Mouse (Mus musculus) intestine, embryonic 15.5 days (tissue): ENCODE results near the gene Lrrc47. TPM values are rescaled to one million over a fixed set of nuclear protein-coding genes. Genes with fewer than 3 reads are reported as not detected.
A peak's percentile ranks its signal among the peaks of the same experiment; 100 is the strongest.

Experiments used
- ATAC-seq: fragments of 200-750 bp; cut with Nextera tagmentation; 2 replicates; pipeline ENCODE4 v1.8.0; 2017; ENCODE audit warnings: moderate TSS enrichment, moderate library complexity
- H3K27ac ChIP-seq: fragments of 300-500 bp; sonication (generic); 2 replicates; pipeline ENCODE4 v1.5.1; 2015; ENCODE audit warnings: mild to moderate bottlenecking, inconsistent platforms
- H3K27me3 ChIP-seq: fragments of 300-500 bp; sonication (generic); replicated peaks from 2 replicates; pipeline ENCODE4 v1.6.1; 2015; ENCODE audit warnings: inconsistent platforms
- H3K36me3 ChIP-seq: fragments of 300-500 bp; sonication (generic); 2 replicates; pipeline ENCODE4 v1.6.1; 2015; ENCODE audit warnings: inconsistent platforms
- H3K4me1 ChIP-seq: fragments of 300-500 bp; sonication (generic); replicated peaks from 2 replicates; pipeline ENCODE4 v1.6.1; 2015; ENCODE audit warnings: inconsistent platforms
- H3K4me2 ChIP-seq: fragments of 300-500 bp; sonication (generic); replicated peaks from 2 replicates; pipeline ENCODE4 v1.6.1; 2015; ENCODE audit warnings: mild to moderate bottlenecking, inconsistent platforms
- H3K4me3 ChIP-seq: fragments of 300-500 bp; sonication (generic); replicated peaks from 2 replicates; pipeline ENCODE4 v1.5.1; 2015; ENCODE audit warnings: inconsistent platforms
- H3K9ac ChIP-seq: fragments of 300-500 bp; sonication (generic); 2 replicates; pipeline ENCODE4 v1.6.1; 2015; ENCODE audit warnings: inconsistent platforms
- H3K9me3 ChIP-seq: fragments of 300-500 bp; sonication (generic); 2 replicates; pipeline ENCODE4 v1.6.1; 2016; ENCODE audit warnings: inconsistent platforms
- WGBS: fragments of 180-500 bp; shearing (Covaris S2); methylation state at CpG from one replicate; pipeline ENCODE4 v1.1.7; 2015; 5-methylcytosine and 5-hydroxymethylcytosine counted together
- polyA plus RNA-seq: library from polyadenylated mRNA; unstranded; fragments of >200 nt; fragmentation: Nextera tagmentation; extraction: Ambion mirVana; gene quantifications from 2 replicates; pipeline ENCODE4 v1.2.1, GENCODE M21; 2015

Gene Lrrc47
- polyA plus RNA-seq, 1 experiment from 2014 or later: 22.3 TPM

GRCm38 (mm10) chr4:154056661-154057060, 45.1 kb downstream of the Lrrc47 start:
- Histone ChIP-seq H3K27ac (no peak overlapping the region), H3K4me1 (no peaks in the 10 kb centered on the region), H3K4me3 (no peak overlapping the region), H3K36me3 (no peaks in the 10 kb centered on the region), H3K4me2 (no peak overlapping the region), H3K9ac (no peak overlapping the region), H3K9me3 (no peaks in the 10 kb centered on the region), H3K27me3 (0 out of 2 replicates have a peak, but pooled peaks cover 3% of the 10 kb centered on the region)
- 36% methylated on average over 2 of the region's 2 CpGs for WGBS
- ATAC-seq: no peak

DNA sequence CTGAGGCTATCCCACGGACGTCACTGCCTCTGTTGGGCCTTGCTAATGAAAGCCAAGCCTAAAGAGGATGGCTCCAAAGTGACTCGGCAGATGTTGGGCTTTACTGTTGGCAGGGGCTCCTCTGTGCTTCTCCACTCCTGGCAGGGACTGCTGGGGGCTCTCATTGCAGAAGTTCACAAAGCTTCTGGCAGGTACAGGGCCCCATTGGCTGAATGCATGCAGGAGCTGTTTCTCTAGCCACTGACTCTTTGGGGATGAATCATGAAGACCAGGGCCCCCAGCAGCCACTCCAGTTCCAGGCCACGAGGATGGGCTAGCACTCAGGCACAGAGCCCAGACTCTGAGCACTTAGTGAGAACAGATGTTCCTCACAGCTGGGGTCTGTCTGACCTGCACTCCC, 46.2 kb downstream of the Lrrc47 start:
- WGBS: 58% methylated on average over 4 of the region's 4 CpGs
- H3K4me1 ChIP-seq: no peaks in the 10 kb centered on the region
- H3K4me3 ChIP-seq: no peak overlapping the region
- H3K27me3 ChIP-seq: 0 out of 2 replicates have a peak, but pooled peaks cover 3% of the 10 kb centered on the region
- ATAC-seq: no peak
- no peak overlapping the region for H3K9ac ChIP-seq
- H3K4me2 ChIP-seq: no peak overlapping the region
- H3K27ac ChIP-seq: no peak overlapping the region
- no peaks in the 10 kb centered on the region for H3K36me3 ChIP-seq
- H3K9me3 ChIP-seq: no peaks in the 10 kb centered on the region

DNA sequence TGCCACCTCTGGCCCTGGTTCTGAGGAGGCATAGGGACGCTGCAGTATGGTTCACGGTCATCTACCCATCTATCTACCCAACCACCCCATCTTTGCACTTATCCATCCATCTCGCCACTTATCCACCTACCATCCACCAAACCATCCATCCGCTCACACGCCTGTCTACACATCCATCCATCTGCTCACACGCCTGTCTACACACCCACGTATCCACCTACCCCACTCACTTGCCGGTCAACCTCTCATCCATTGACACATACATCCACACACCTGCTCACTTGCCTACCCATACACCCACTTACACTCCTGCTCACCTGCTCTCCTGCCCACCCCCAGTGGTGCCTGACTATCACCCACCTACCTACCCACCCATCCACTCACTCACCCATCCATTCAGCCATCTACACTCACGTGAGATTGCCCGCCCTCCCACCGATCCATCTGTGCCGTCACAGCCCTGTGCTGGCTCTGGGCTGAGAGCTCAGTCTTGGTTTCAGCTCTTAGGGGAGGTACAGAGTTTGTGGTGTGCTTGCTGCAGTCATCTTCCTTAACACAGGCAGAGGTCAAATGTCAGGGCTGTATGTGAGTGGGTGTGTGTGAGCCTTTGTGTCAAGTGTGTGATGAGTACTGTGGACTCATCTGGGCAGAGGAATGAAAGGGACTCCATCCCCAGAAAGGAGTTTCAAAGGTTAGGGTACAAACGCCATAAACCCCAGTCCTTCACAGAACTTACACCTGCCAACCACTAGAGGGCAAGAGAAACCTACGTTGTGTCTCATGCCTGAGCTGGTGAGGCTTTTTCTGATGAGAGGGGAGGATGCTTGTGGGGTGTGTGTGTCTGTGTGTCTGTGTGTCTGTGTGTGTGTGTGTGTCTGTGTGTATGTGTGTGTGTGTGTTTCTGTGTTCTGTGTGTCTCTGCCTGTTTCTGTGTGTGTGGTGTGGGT, 53.6 kb downstream of the Lrrc47 start:
- 61% methylated on average over 14 of the region's 14 CpGs for WGBS
- H3K9ac ChIP-seq: no peak overlapping the region
- no peaks in the 10 kb centered on the region for H3K4me1 ChIP-seq
- peaks cover 9% of the 10 kb centered on the region; the same call in 1 of the 2 replicates for H3K27me3 ChIP-seq
- H3K9me3 ChIP-seq: no peaks in the 10 kb centered on the region
- no peak overlapping the region for H3K4me3 ChIP-seq
- no peak overlapping the region for H3K27ac ChIP-seq
- H3K36me3 ChIP-seq: no peaks in the 10 kb centered on the region
- ATAC-seq: peak; percentile 68
- no peak overlapping the region for H3K4me2 ChIP-seq

GRCm38 (mm10) chr4:154070896-154071295, 59.4 kb downstream of the Lrrc47 start:
- H3K9ac ChIP-seq: no peak overlapping the region
- peaks cover 22% of the 10 kb centered on the region for H3K27me3 ChIP-seq
- 0 out of 2 replicates have a peak, but pooled peaks have one; percentile 41 for ATAC-seq
- H3K36me3 ChIP-seq: no peaks in the 10 kb centered on the region
- H3K4me3 ChIP-seq: no peak overlapping the region
- no peak overlapping the region for H3K27ac ChIP-seq
- under 1% methylated on average over 5 of the region's 5 CpGs for WGBS
- no peaks in the 10 kb centered on the region for H3K4me1 ChIP-seq
- no peaks in the 10 kb centered on the region for H3K9me3 ChIP-seq
- H3K4me2 ChIP-seq: no peak overlapping the region

Other genes with a start within 250 kb of the Lrrc47 start
- gene A430005L14Rik, start 54.5 kb upstream of the Lrrc47 start, polyA plus RNA-seq: 68.1 and 70.1 TPM in 2 replicates
- gene Dffb, start 36.6 kb upstream of the Lrrc47 start, polyA plus RNA-seq: 14.1 and 15.3 TPM in 2 replicates
- gene Cep104, start 36.5 kb upstream of the Lrrc47 start, polyA plus RNA-seq: 10.8 and 11.0 TPM in 2 replicates
- 124 and 154 TPM in 2 replicates for gene Smim1, start 14.5 kb downstream of the Lrrc47 start, polyA plus RNA-seq
- gene Ccdc27, start 30.9 kb downstream of the Lrrc47 start, polyA plus RNA-seq: not detected in 2 replicates
- 0.13 and 0.33 TPM in 2 replicates for gene Trp73, start 128.5 kb downstream of the Lrrc47 start, polyA plus RNA-seq
- gene Wrap73, start 130.6 kb downstream of the Lrrc47 start, polyA plus RNA-seq: 28.9 and 31.2 TPM in 2 replicates
- gene Tprgl, start 148.9 kb downstream of the Lrrc47 start, polyA plus RNA-seq: 102 and 110 TPM in 2 replicates
- gene Megf6, start 159.0 kb downstream of the Lrrc47 start, polyA plus RNA-seq: 13.1 and 14.2 TPM in 2 replicates